Mouse (Mus musculus) skeletal muscle tissue, adult 2 months (tissue): Measurements from ENCODE around the gene Abcb4.
"Not testable (repeated sequence)": the region's sequence is repeated elsewhere in the genome, so short reads cannot be mapped to it uniquely, and the experiment has no call there.

Experiments used
- DNase-seq: peaks from one replicate; pipeline ENCODE4 v3.0.0-alpha.2; 2012; ENCODE audit warnings: low read depth, low spot score

Abcb4 gene

DNA sequence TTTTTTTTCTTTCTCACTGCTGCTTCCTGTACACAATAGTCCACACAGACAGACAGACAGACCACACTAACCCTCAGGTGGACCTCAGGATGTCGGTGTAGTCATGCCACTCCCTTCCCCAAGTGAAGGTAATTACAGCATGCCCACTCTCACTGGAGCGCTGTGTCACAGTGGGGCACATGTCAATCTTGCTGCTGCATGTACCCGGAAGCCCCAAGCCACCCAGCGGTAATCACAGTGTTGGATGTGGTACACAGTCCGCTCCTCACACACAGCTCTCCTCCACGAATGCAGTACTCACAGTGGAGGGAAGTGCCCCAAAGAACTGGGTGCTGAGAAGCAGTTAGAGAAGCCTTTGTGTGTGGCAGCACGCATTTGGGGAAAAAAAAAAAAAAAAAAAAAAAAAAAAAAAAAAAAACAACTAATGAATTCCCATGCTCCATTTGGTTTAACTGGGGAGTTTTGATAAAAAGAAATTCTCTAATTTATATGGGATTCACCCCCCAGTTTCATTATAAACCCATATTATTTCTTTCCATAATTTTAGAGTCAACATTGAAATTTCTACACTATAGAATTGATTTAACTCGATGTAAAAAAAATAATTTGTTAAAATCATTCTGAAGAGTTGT is 18.2 kb downstream of the Abcb4 start:
- DNase-seq, result no peak

DNA sequence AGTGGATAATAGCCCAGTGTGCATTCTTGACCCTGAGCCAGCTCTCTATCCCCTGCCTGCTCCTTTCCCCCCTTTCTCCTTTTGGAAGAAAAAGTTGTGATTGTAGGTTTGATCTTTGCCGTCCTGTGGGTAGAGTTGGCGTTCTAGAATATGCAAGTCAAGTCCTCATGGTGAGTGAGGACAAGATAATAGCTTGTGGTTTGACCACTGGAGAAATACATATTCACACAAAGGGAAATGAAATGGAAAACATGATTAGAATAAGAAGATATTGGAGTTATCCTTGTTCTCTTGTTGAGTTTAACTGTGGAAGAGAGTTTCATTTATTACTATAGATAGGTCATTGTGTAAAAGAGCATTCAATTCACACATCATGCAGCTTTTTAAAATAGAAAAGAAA is 22.9 kb downstream of the Abcb4 start:
- no peak for DNase-seq

DNA sequence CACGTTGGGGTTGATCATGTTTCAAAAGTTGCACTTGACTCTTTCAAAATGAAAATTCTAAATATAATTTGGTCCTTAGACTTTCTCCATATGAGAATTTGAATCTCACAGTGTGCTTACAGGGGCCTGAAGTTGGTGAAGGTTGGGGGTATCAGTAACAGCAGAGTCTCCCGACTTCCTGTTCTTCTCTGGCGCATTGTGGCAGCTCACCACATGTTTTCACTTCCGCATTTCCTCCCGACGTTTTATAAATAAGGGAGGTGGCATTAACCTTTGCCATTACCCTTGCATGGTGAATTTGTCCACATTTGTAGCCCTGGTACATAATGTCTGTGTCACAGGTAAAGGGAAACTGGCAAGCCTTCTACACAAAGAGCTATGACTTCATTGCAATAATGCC is 23.6 kb downstream of the Abcb4 start:
- DNase-seq, result no peak

DNA sequence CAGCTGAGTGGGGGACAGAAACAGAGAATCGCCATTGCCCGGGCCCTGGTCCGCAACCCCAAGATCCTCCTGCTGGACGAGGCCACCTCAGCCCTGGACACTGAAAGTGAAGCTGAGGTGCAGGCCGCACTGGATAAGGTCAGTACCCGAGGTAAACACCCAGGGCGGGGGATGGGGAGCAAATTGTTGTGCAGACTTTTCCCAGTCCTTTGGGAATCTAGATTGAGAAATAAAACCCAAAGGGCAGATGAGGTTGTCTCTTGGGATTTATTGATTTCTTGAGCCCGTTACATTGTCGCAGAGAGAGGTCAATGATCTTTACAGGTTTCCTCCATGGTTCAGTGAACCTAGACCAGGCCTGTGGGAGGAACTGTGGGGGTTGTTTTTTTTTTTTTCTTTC is 34.9 kb downstream of the Abcb4 start:
- DNase-seq, result no peak

DNA sequence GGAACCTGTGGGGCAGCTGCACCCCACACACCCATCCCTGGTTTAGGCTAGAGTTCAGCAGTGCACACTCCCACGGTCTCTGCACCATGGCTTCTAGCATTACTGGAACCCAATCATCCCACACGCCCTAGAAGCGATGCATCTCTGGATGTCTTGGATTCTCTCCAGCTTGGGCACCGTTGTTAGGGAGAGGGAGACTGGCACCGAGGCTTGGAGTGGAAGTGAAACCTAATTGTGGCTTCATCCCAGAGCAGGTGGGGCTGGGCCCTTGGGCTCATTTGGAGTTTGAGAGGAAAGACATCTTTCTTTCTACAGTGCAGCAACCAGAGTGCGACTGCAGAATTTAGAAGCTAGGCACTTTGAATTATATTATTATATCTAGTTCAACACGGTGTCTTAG is 44.4 kb downstream of the Abcb4 start:
- DNase-seq, result peak; percentile 20

DNA sequence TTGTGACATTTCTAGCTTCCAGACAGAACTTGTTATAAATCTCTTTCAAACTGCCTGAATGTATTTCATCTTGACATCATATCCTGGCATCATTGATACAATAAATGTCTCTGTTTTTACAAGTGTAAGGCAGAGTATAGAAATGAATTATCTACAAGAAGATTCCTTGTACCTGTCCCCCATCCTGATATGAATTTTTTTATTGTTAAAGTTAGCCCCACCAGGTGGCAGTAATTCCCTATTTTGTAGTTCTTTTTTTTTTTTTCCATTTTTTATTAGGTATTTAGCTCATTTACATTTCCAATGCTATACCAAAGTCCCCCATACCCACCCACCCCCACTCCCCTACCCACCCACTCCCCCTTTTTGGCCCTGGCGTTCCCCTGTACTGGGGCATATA is 47.7 kb downstream of the Abcb4 start:
- DNase-seq, result not testable (repeated sequence)

DNA sequence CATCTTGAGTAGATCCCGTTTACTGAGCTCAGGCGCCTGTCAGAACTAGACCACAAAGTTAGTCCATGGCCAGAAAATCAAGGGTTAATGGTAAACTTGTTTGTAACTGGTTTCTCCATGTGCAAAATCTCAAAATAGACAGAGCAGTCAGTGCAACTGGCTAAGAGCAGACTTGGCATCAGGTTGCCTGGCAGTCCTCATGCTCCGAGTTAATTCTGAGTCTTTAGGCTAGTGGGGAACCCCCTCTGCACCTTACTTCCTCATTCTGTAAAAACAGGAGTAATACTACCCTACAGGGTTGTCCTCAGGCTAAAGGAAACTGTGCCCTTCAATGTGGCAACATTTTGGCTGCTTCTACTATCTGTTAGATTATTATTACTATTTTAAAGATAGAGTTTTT is 50.3 kb downstream of the Abcb4 start:
- DNase-seq, result peak; percentile 76

DNA sequence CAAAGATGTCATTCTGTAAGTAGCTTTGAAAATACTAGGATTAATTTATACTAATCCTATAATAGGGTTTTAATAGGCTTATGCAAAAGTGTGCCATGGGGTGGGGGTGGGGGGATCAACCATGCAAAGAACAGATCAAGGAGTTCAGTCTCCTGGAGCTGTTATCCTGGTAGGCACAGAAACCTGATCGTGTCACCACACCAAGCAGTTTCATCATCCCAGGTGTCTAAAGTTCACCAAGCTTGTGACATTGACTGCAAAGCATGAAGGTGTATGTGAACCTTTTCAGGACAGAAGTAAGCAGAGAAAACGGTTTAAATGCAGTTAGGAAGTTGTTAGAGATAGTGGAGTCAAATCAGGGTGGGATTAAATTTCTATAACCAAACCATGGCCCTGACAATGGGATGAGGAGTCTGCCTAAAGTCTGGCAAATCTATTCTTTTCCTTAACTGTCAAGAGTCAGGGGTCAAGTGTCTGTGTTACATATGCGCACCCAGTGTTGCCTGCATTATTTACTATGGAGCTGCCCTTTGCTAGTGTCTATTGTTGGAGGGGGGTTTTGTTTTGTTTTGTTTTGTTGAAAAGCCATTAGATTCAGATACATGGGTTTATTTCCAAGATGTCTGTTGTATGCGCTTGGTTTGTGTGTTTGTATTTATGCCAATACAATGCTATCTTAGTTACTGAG is 54.0 kb downstream of the Abcb4 start:
- DNase-seq, result peak; percentile 27

DNA sequence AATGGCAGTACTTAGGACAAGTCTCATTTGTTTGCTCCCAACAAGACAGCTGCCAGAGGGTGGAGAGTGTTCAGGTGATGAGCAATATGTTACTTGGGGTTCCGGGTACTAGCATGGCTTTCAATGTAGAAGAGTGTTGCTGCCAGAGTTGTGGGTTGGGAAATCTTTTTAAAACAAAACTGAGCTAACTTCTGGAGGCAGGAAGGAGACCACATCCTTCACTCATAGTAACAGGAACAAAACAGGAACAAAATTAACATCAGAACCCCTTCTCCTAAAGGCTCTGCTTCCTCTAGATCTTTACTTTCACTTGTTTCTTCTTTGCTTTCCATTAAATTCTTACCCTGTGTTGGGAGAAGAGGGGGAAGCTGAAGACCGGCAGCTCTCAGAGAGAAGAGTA is 60.1 kb downstream of the Abcb4 start:
- no peak for DNase-seq

DNA sequence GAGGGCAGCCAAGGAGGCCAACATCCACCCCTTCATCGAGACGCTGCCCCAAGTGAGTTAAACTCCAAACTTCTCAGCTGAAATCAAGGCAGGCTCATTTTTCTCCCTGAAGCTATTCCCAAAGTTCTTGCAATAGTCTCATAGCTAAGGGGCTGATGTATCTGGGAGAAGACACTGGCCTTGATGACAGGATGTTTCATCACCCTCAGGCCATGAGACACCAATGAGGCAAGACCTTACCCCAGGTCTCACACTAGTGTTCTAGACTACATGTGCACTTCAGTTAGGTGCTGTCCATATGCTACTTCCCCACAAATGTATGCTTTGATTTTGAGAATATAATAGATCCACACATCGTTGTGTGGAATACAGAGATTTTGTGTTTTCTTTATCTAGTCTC is 62.0 kb downstream of the Abcb4 start:
- DNase-seq, result no peak

DNA sequence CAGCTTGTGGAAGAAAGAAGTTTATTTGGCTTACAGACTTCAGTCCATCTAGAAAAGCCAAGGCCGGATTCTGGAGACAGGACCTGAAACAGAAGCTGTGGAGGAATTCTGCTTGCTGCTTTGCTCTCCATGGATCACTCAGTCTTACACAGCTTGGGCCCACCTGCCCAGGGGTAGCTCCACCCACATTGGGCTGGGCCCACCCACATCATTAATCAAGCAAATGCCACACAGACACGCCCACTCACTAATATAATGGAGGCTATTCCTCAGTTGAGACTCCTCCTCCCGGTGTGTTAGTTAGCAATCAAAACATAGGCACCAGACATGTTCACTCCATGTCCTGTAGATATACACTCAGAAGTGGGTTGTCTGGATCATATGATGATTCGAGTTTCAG is 67.0 kb downstream of the Abcb4 start:
- DNase-seq, result no peak

DNA sequence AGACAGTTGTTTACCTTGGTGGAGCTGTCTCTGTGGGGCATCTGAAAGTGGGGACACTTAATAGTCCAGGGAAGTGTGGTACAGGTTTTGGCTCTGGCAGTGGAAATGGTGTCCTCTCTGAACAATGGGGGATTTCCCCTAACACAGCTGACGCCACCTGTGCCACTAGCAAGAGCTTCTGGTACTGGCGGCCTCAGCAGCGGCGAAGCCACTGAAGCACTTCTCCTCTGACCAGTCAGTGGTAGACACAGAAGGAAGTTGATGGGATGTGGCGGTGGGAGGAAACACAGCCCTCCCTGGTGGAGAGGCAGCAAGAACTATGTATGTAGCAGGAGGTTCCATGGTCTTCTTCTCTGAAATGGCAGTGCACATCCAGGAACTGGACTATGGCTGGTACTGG is 71.0 kb downstream of the Abcb4 start:
- DNase-seq, result no peak

DNA sequence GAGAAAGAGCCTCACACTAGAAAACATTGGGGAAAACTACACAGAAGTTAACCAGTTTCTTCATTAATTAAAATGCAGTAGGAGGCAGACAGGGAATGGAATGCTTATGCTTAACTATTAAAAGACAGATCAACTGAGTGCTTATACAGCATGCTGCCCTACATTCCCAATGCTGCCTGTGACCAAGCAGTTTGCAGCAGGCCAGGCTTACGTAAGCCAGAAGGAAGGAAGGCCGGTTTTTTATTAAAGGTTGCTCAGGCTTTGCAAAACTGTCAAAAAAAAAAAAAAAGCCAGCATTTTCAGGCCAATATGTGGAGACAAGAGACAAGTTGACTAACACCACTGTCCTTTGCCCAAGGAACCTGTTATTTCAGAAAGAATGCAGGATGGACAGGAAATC is 77.2 kb downstream of the Abcb4 start:
- DNase-seq, result no peak

DNA sequence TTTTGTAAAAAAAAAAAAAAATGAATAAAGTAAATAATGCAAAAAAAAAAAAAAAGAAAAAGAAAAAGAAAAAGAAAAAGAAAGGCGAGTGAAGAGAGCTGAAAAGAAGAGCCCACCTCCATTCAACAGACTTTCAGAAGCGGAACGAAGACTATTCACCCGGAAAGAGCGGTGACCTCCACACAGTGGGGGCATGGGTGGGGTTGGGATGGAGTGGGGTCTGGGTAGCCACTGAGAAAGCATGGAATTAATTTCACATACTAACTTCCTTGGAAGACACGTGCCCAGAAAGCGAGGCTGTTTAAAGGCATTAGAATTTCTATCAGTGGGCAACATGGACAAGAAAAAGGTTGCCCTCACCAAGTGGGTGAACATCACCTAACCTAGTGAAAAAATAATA is 78.8 kb downstream of the Abcb4 start:
- DNase-seq, result no peak

DNA sequence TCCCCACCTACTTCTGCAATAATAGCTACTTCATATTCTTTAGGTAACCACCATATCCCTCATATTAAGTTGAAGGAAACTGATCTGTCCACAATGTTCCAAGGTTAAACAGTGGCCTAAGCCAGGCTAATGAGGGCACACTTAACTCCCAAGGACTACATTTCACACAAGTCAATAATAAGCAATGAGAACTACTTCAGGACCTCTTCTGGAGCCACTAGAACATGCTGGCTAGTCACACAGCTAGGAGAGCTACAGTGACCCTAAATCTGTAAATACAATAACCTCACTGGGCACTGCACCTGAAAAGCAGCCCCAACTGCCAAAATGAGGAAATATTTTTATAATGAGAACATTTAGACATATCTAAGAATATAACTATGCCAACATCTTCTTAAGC is 81.2 kb downstream of the Abcb4 start:
- no peak for DNase-seq

DNA sequence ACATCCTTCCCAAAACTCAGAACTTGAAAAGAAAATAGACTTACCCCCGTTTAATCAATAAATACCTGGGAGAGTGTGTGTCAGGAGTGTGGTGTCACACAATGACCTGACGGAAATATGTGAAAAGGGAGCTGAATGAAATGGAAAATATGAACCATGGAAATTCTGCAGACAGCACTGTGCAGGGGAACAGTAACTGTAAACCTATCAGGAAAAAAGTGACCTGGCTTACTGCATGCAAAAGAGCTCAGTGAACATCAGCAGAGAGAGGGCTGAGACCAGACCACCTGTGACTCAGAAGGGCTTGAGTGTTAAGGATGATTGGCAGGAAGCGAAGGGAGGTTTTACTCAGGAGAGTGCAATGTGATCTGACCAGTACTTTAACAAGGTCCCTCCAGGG is 92.0 kb downstream of the Abcb4 start:
- DNase-seq, result no peak

DNA sequence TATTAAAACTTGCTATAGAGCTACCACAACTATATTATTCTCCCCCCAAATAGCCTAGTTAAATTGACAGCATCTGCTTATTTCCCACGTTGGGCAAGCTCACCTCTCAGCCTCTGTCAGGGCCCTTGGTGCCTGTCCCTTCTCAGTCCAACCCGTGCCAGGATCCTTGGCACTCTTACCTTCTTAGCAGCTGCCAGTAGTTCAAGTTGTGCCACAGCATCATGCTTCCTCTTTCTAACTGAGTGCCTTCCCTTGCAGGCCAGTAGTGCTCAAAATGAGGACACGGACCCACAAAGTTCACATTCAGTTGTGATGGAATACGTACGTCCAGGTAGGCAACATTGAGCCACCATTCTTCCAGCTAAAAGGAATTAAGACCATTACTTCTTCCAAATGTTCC is 94.4 kb downstream of the Abcb4 start:
- no peak for DNase-seq

DNA sequence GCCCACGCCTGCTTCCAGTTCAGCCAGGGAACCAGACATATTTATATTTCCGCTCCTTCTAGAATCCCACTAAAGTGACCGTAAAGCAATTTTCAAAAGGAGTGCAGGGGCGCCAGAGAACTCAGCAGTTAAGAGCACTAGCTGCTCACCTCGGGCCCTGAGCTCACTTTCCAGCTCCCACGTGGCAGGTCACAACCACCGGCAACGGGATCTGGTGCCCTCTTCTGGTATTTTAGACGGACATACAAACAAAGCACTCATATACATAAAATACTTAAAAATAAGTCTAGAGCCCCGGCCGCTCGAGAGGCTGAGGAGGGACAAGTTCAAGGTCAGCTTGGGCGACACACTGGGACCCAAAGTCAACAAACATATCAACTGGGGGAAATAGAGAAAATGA is 97.0 kb downstream of the Abcb4 start:
- DNase-seq, result no peak

DNA sequence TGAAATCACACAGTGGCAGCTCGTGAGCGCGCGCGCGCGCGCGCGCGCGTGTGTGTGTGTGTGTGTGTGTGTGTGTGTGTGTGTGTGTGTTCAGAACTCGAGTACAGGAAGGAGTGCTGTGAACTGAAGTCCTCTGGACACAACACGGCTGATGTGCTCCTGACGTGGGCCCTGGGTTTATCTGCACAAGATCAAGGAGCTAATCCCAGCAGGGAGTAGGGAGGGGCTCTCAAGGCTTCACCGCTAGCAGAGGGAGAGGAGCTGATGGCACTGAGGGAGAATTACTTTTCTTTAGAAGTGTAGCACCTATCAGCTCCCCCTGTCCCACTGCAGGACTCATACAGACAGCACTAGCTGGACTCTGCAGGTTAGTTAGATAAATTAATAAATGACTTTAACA is 98.1 kb downstream of the Abcb4 start:
- DNase-seq, result no peak

DNA sequence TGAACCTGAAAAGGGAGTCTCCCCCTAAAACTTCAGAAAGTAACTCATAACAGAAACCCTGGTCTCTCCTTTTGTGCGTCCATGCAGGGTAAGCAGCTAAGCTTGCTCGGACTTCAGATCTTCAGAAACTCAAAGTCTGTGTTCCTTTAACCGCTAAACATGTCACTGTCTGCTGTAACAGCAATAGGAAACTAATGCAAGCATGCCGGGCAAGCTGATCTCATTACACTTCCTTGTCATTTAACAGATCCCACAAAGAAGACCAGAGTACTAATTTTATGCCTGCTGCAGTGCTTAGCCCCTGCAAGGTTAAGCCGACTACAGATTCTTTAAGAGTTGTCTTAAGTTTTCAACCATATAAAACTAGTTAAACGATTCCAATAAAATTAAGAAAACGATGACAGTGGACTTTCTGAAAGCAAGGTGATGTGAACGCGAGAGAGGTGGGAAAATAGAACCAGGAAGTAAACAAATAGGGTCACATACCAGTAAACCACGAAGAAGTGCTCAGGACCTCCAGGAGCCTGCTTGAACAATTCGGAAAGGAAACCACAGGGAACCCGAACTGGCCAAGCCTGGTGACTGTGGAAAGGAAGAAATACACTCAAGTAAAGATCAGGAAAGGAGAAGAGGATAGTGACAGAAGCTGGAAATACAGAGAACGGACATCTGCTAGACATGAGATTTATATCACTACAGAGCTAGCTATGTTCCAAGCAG is 102.6 kb downstream of the Abcb4 start:
- DNase-seq, result no peak

DNA sequence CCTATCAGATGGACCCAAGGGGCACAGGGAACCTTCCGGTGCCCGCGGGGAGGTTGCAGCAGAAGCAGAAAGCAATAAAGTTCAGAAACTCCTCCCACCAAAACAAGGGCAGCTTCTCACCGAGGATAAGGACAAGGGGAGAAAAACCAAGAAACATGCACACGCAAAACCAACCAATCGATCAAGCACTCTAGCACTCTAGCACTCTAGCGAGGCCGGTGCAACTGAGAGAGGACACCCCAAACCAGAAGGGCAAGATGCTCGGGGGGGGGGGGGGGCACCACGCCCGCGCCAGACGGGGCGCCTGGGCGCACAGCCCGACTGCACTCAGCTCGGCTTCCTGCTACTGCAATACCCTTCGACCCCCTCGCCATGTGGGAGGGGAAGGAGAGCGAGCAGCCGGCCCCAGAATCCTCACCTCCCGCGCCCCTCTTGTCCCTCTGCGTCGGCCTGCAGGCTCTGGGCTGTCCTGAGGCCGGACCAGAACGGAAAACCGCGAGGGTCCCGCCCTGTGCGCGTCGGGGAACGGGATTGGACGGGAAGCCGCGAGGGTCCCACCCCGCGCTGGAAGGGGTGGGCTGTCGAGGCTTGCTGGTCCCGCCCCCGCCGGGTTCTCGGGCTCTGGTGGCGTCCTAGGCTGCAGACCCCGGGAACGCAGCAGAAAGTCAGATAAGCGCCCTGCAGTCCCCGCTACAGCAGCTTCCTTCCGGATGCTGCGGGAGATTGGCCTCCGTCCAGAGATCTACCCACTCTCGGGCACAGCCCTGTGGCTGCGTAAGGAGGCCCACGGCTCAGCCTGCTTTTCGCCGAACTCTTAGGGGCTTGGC is 103.4 kb downstream of the Abcb4 start, which contains the start of gene Crot:
Gene Crot, minus strand, starts transcription at position 639 of the 827 bp plus-strand sequence.
- DNase-seq, result peak; percentile 88

DNA sequence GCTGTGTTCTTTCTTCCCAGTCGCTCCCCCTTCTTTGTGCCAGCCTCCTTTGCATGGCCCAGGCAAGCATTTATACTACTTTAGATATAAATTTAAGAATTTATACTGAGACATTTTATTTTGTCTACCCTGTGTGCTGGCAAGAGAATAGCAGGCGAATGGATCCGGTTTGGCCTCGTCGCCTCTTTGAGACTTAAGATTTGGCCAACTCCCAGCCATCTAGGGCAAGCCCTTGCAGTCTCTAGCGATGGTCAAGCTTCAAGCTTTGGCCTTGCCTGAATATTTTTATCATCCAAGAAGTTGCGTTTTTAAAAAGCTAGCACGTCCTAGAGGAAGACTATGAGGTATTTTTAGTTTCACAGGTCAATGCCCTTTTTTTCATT is 104.0 kb downstream of the Abcb4 start:
- DNase-seq, result peak; percentile 32
